Mouse (Mus musculus) testis, adult 2 months (tissue): ENCODE measurements at regions not wholly inside any gene's neighbourhood (a gene's known extent, or its start where the extent isn't known, plus 50 kb on each side); places are given as distances from the start of the nearest gene placed in this dataset.

Experiments
- CTCF ChIP-seq: fragments of 200-500 bp; IDR thresholded peaks from 2 replicates; pipeline ENCODE4 v1.5.1; 2012; ENCODE audit warnings: low read depth, mild to moderate bottlenecking, inconsistent platforms, low read length, moderate library complexity; ENCODE audit not compliant: control insufficient read depth, insufficient read depth, insufficient replicate concordance
- POLR2A ChIP-seq: fragments of 200-500 bp; IDR thresholded peaks from 2 replicates; pipeline ENCODE4 v1.6.1; 2012; ENCODE audit warnings: low read depth, mild to moderate bottlenecking, inconsistent platforms, low read length, moderate library complexity; ENCODE audit not compliant: control insufficient read depth

GRCm38 (mm10) chr8:12127106-12127800 is 151.4 kb upstream of the A230072I06Rik start:
- TF ChIP-seq CTCF (no peak), POLR2A (no peak)
